Mouse (Mus musculus) embryonic fibroblast, embryonic 13.5 days (primary cell): ENCODE data around the gene Osbpl8.

Experiments
- CTCF ChIP-seq: IDR thresholded peaks from 2 replicates; pipeline ENCODE4 v1.5.1; 2011; ENCODE audit warnings: mild to moderate bottlenecking, control low read depth, low read length, moderate library complexity, borderline replicate concordance; ENCODE audit not compliant: insufficient read depth
- POLR2A ChIP-seq: IDR thresholded peaks from 2 replicates; pipeline ENCODE4 v1.6.1; 2011; ENCODE audit warnings: low read depth, mild to moderate bottlenecking, control low read depth, low read length, moderate library complexity

DNA sequence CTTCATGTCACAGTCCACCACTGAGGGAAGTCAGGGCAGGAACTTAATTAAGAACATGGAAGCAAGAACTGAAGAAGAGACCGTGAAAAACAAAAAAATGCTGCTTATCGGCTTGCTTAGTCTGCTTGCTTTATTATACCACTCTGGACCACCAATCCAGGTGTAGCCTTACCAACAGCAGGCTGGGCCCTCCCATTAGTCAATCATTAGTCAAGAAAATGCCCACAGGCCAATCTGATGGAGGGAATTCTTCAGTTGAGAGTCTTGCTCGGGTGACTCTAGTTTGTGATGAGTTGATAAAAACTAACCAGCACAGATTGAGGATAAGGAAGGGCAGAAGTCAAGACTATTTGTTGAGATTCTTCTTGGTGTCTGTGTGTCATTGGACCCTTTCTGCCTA lies 93.7 kb downstream of the Osbpl8 start:
- TF ChIP-seq POLR2A = no peak
- no peak for TF ChIP-seq CTCF
